Mouse (Mus musculus): ENCODE measurements at regions not wholly inside any gene's neighbourhood (a gene's known extent, or its start where the extent isn't known, plus 50 kb on each side); places are given as distances from the start of the nearest gene placed in this dataset.

- no peak overlapping the region for H3K4me3 ChIP-seq (ENCODE audit: inconsistent target)
- WGBS (ENCODE audit: missing documents), result 82% methylated on average over 1 of the region's 1 CpGs
- H3K27ac ChIP-seq, result no peak overlapping the region
- no peaks in the 10 kb centered on the region for H3K79me2 ChIP-seq (ENCODE audit: inconsistent target)
- no peaks in the 10 kb centered on the region for H3K36me3 ChIP-seq (ENCODE audit: inconsistent target)
These were observed 64.1 kb upstream of the Slc38a2 start for GRCm38 (mm10) chr15:96763611-96764010.

DNA sequence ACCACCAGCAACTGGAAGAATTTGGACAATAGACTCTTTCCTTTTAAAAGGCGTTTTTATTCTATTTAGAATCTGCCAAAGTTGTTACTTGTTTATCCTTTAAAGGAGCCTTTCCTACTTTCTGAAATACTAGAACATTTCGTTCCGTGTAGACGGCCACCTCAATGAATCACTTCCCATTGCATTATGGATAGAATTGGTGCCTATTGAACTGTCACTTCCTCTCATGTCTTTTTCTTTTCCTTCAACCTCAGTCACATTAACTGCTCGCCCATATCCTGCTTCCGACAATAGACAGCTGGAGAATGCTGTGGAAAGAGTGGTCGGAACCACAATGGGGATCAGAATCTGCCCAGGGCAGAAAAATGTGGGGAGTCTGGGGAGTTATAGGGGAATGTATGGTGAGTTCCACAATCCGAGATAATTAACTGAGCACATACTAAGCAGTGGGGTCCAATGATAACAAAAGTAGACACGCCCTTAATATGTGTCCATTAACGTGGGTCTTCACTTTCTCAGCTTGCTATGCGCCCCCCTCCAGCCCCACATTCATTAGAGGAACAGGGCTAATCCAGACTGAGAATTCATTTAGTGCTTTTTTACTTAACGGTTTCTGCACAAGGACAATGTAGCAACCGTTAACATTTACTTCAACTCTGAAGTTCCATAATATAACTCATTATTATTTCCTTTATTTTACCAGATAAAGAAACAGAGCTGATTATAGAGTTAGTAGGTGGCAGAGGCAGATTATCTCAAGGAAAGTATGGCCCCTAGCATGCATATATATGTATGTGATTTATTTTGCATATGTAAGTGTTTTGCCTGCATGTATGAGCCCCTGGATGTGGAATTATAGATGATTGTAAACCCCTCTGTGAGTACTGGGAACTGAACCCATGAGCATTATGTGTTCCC, 59.8 kb upstream of the Slc38a2 start:
- Histone ChIP-seq H3K4me3 (ENCODE audit: inconsistent target) (no peak overlapping the region), H3K27ac (no peak overlapping the region), H3K79me2 (ENCODE audit: inconsistent target) (no peaks in the 10 kb centered on the region), H3K36me3 (ENCODE audit: inconsistent target) (no peaks in the 10 kb centered on the region)
- 69% methylated on average over 13 of the region's 13 CpGs for WGBS (ENCODE audit: missing documents)

DNA sequence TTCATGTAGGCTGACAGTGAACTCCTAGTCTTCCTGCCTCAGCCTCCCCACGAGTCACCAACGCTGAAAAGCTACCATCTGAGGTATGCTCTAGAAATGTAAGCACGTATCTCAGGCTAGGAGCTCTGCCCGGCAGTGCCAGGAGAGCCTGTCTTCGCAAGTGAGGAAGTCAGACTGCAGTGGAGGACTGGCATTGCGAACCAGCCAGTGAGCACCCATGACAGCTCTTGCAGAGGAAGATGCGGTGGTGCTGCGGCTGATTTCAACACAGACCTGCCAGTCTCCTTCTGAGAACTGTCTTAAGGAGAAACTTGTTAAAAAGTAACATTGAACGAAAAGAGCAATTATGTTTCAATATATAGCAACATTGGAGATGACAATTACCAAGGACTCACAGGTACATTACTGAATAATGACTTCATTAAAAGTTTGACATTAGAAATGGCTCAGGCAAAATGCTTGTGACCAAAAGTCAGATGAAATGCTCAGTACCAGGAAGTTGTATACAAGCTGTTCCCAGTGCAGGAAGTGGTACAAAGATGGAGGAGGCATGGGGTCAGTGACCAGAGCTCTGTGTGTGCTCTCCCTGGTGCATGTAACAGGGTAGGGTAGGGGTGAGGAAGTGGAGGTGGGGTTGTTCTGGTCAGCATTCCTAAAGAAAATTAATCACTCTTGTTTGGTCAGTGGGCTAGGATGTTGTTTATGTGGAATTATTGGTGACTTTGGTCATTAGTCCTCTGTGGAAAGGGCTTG, 58.1 kb upstream of the Slc38a2 start:
- Histone ChIP-seq H3K79me2 (ENCODE audit: inconsistent target) (no peaks in the 10 kb centered on the region), H3K4me3 (ENCODE audit: inconsistent target) (no peak overlapping the region), H3K27ac (peak overlapping the region; percentile 33), H3K36me3 (ENCODE audit: inconsistent target) (no peaks in the 10 kb centered on the region)
- WGBS (ENCODE audit: missing documents), result 2% methylated on average over 9 of the region's 9 CpGs

DNA sequence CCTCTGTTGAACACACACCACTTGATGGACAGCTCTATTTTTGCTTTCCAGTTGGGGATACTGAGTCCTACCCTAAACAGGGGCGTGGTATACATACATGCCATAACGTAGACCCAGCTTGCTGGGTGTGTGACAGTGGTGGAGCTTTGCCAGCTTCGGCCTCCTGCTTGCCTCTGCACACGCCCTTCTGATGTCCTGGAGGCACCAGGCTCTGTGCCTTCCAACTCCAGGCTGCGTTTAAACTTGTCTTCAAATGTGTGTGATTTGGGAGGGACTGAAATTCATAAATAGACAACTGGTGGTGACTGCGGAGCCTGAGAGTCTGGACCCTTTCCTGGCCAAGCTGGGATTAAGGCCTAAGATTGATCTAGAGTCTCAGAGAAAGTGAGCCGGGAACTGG, 56.9 kb upstream of the Slc38a2 start:
- 97% methylated on average over 7 of the region's 7 CpGs for WGBS (ENCODE audit: missing documents)
- Histone ChIP-seq H3K79me2 (ENCODE audit: inconsistent target) (no peaks in the 10 kb centered on the region), H3K36me3 (ENCODE audit: inconsistent target) (no peaks in the 10 kb centered on the region), H3K4me3 (ENCODE audit: inconsistent target) (no peak overlapping the region), H3K27ac (no peak overlapping the region)

DNA sequence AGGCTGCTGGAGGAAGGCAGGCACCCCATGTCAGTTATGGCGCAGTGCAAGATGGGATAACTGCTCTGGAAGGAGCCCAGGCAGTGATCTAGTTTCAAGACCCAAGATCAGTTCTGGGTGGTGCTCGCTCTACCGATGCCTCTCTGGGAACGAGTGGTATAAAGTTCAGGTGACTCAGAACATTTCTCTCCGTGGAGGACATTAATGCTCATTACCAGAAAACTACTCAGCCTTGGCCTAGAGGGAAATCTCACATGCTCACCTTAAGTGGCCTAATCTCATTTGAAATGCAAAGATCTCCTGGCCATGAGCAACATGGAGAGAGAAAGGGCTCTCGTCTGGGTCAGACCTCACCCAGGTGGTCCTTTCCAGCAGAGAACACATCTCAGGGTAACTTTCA, 56.4 kb upstream of the Slc38a2 start:
- 90% methylated on average over 6 of the region's 6 CpGs for WGBS (ENCODE audit: missing documents)

GRCm38 (mm10) chr15:96755322-96755942, 55.9 kb upstream of the Slc38a2 start:
- Histone ChIP-seq H3K4me3 (ENCODE audit: inconsistent target) (no peak overlapping the region), H3K36me3 (ENCODE audit: inconsistent target) (no peaks in the 10 kb centered on the region), H3K79me2 (ENCODE audit: inconsistent target) (no peaks in the 10 kb centered on the region), H3K27ac (no peak overlapping the region)
- WGBS (ENCODE audit: missing documents), result 77% methylated on average over 13 of the region's 13 CpGs

More for the DNA sequence above, 56.4 kb upstream of the Slc38a2 start:
- Histone ChIP-seq H3K36me3 (ENCODE audit: inconsistent target) (no peaks in the 10 kb centered on the region), H3K4me3 (ENCODE audit: inconsistent target) (no peak overlapping the region), H3K79me2 (ENCODE audit: inconsistent target) (no peaks in the 10 kb centered on the region), H3K27ac (no peak overlapping the region)

DNA sequence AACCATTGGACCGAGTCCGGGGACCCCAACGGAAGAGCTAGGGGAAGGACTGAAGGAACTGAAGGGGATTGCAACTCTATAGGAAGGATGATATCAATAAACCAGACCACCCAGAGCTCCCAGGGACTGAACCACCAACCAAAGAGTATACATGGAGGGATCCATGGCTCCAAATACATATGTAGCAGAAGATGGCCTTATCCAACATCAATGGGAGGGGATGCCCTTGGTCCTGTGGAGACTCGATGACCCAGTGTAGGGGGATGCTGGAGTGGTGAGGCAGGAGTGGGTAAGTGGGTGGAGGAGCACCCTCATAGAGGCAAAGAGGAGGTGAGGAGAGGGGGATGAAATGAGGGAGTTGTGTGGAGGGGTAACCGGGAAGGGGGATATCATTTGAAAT, 54.5 kb upstream of the Slc38a2 start:
- Histone ChIP-seq H3K4me3 (ENCODE audit: inconsistent target) (no peak overlapping the region), H3K27ac (no peak overlapping the region)
- WGBS (ENCODE audit: missing documents), result 88% methylated on average over 5 of the region's 5 CpGs

GRCm38 (mm10) chr15:96752719-96753118, 53.2 kb upstream of the Slc38a2 start:
- Histone ChIP-seq H3K27ac (no peak overlapping the region), H3K36me3 (ENCODE audit: inconsistent target) (no peaks in the 10 kb centered on the region), H3K4me3 (ENCODE audit: inconsistent target) (no peak overlapping the region), H3K79me2 (ENCODE audit: inconsistent target) (no peaks in the 10 kb centered on the region)
- 94% methylated on average over 8 of the region's 8 CpGs for WGBS (ENCODE audit: missing documents)

More for the DNA sequence above, 54.5 kb upstream of the Slc38a2 start:
- Histone ChIP-seq H3K79me2 (ENCODE audit: inconsistent target) (no peaks in the 10 kb centered on the region), H3K36me3 (ENCODE audit: inconsistent target) (no peaks in the 10 kb centered on the region)

DNA sequence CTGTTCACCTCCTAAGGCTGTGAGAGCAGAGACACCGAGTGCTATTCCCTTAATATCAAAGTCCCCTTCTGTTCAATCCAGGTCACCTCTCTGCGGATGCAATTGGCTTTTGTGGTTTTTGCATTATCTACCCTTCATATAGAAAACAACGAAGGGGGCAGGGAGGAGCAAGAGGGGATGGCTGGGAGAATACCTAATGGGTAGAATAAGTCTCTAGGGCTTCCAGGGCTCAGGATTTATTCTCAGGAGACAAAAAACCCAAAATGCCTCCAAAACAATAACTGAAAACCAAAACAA, 52.5 kb upstream of the Slc38a2 start:
- WGBS (ENCODE audit: missing documents), result 90% methylated on average over 3 of the region's 3 CpGs
- Histone ChIP-seq H3K36me3 (ENCODE audit: inconsistent target) (no peaks in the 10 kb centered on the region), H3K79me2 (ENCODE audit: inconsistent target) (no peaks in the 10 kb centered on the region), H3K27ac (no peak overlapping the region), H3K4me3 (ENCODE audit: inconsistent target) (no peak overlapping the region)

DNA sequence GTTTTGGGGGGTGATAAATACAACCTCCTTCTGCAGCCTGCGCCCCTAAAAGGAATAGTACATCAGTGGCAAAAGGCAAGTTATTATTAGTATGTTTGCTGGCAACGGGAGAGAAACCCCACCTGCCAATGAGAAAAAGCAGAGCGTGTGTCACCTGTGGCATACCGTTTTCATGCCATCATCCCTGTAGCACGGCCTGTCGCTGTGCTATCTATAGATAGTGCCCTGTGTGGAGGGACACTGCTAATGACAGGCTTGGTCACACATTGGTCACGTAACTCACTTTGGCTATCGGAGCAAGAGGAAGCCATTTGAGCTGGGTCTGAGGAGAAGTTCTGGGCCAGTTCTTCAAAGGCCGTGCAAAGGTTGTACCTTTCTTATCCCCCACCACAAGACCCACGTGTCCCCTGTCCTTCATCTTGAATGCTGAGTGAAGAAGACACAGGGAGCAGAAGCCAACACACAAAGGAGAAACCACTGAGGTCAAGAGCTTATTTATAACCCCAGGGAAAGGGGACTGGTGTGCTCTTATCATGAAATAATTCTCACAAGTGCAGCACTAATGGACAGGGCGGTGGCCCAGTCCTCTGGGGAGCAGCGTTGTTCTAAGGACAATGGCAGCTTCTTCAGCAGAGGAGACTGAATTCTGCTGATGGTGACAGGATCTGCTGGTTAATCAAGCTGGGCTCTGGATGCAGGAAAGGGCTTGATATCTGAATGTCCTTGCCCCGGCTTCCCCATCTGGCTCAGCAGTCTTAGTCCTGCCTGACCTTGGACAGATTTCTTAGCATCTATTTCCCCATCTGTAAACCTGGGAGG, 51.9 kb upstream of the Slc38a2 start:
- Histone ChIP-seq H3K27ac (no peak overlapping the region), H3K4me3 (ENCODE audit: inconsistent target) (no peak overlapping the region), H3K79me2 (ENCODE audit: inconsistent target) (no peaks in the 10 kb centered on the region), H3K36me3 (ENCODE audit: inconsistent target) (no peaks in the 10 kb centered on the region)
- 97% methylated on average over 13 of the region's 13 CpGs for WGBS (ENCODE audit: missing documents)

DNA sequence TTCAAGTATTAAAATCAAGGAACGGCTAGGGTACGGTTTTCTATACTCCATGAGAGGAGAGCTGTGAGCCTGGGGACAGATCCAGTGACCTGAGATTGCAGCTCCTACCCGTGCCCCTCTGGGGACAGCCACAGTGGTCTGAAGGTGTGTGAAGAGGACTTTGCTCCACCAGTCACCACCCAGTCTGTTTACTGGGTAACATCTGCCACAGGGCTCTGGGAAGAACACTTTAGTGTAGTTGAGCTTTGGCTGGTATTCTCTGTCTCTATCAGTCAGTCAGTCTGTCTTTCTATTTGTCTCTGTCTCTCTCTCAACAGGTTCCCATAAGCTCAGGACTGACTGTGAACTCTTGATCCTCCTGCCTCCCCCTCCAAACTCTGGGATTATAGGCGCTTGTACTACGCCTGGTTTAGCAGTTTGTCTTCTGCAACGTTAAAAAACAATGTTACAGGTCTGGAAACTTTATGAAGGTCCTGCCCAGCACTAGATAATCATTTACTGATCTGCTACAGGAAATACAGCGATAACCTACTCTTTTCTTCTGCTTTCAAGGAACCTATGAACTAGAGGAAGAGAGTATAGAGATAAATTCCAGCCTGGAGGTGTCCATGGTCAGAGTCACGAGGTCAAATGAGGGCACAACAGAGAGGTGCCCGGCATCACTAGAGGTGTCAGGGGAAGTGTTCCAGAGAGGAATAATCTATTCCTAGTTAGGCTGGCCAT, 50.2 kb upstream of the Slc38a2 start:
- WGBS (ENCODE audit: missing documents), result 91% methylated on average over 9 of the region's 9 CpGs
- H3K4me3 ChIP-seq (ENCODE audit: inconsistent target), result no peak overlapping the region
- no peaks in the 10 kb centered on the region for H3K79me2 ChIP-seq (ENCODE audit: inconsistent target)
- H3K36me3 ChIP-seq (ENCODE audit: inconsistent target), result no peaks in the 10 kb centered on the region
- no peak overlapping the region for H3K27ac ChIP-seq
